Mouse (Mus musculus): ENCODE measurements around the gene Smco4. TPM values are rescaled to one million over a fixed set of nuclear protein-coding genes. Genes with fewer than 3 reads are reported as not detected.

Smco4 gene
- total and polyA plus RNA-seq, 3 experiments, result not detected

DNA sequence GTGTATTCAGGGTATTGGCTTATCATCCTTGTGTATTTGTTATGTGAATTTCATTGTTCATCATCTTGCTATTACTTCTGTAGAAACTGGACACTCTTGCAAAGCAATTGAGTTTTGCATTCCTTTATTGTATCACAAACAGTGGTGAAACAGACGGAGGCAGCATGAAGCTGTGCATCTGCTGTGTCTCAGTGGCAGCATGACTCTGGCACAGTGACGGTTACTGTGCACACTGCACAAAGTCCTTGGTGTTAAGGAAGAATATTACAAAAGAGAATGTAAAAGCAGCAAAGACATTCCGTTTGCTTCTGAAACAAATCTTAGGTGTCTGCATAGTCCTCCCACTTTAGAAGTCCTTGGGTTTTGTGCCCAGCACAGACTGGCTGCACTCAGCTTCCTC is 67.2 kb downstream of the Smco4 start:
- Histone ChIP-seq H3K4me1 (ENCODE audit: control insufficient read depth in 1 of 2, insufficient read depth in 2 of 2, low read length in 2 of 2) (no peaks in the 10 kb centered on the region), H3K9ac (ENCODE audit: control insufficient read depth, low read depth, low read length, poor library complexity, severe bottlenecking) (no peak overlapping the region), H3K9me3 (replicated peaks; ENCODE audit: insufficient read depth, low read length) (no peaks in the 10 kb centered on the region), H3K27me3 (ENCODE audit: control insufficient read depth in 1 of 2, insufficient read depth in 2 of 2, low read length in 2 of 2) (no peaks in the 10 kb centered on the region), H3K4me3 (ENCODE audit: control insufficient read depth in 1 of 2, insufficient read depth in 1 of 2, low read depth in 2 of 2, low read length in 2 of 2) (no peak overlapping the region), H3K79me2 (ENCODE audit: control insufficient read depth, insufficient read depth, low read length, poor library complexity) (no peaks in the 10 kb centered on the region), H3K27ac (ENCODE audit: control insufficient read depth, low read depth, low read length) (no peak overlapping the region), H3K36me3 (ENCODE audit: control insufficient read depth in 1 of 2, insufficient read depth in 2 of 2, low read length in 2 of 2) (no peaks in the 10 kb centered on the region)
- DNase-seq (ENCODE audit: low read depth, low spot score), result no peak
- TF ChIP-seq MYB (IDR thresholded peaks at IDR 0.05; ENCODE audit: low read depth, low read length) (no peak), POLR2AphosphoS5 (IDR thresholded peaks at IDR 0.05; ENCODE audit: borderline replicate concordance, low read depth, low read length) (no peak), MEF2A (IDR thresholded peaks at IDR 0.05; ENCODE audit: extremely low read depth, insufficient replicate concordance, low read depth, low read length, poor library complexity, severe bottlenecking) (no peak), ELF1 (IDR thresholded peaks at IDR 0.05; ENCODE audit: low read depth, low read length) (no peak), KAT2A (conservative IDR thresholded peaks at IDR 0.05; ENCODE audit: low read depth, low read length) (no peak)

- DNase-seq (ENCODE audit: low read depth, low spot score), result no peak
- H3K9ac ChIP-seq (ENCODE audit: control insufficient read depth, low read depth, low read length, poor library complexity, severe bottlenecking), result no peak overlapping the region
- no peaks in the 10 kb centered on the region for H3K36me3 ChIP-seq (ENCODE audit: control insufficient read depth in 1 of 2, insufficient read depth in 2 of 2, low read length in 2 of 2)
- no peak overlapping the region for H3K27ac ChIP-seq (ENCODE audit: control insufficient read depth, low read depth, low read length)
- H3K4me3 ChIP-seq (ENCODE audit: control insufficient read depth in 1 of 2, insufficient read depth in 1 of 2, low read depth in 2 of 2, low read length in 2 of 2), result no peak overlapping the region
- no peaks in the 10 kb centered on the region for H3K9me3 ChIP-seq (replicated peaks; ENCODE audit: insufficient read depth, low read length)
- H3K27me3 ChIP-seq (ENCODE audit: control insufficient read depth in 1 of 2, insufficient read depth in 2 of 2, low read length in 2 of 2), result no peaks in the 10 kb centered on the region
- no peaks in the 10 kb centered on the region for H3K4me1 ChIP-seq (ENCODE audit: control insufficient read depth in 1 of 2, insufficient read depth in 2 of 2, low read length in 2 of 2)
- H3K79me2 ChIP-seq (ENCODE audit: control insufficient read depth, insufficient read depth, low read length, poor library complexity), result no peaks in the 10 kb centered on the region
- TF ChIP-seq USF1 (IDR thresholded peaks at IDR 0.05; ENCODE audit: low read depth, low read length) (no peak), NRF1 (IDR thresholded peaks at IDR 0.05; ENCODE audit: insufficient read depth, low read depth, low read length, poor library complexity, severe bottlenecking) (no peak), RCOR1 (IDR thresholded peaks at IDR 0.05; ENCODE audit: low read depth, low read length) (no peak), CHD1 (IDR thresholded peaks at IDR 0.05; ENCODE audit: low read depth, low read length) (no peak), CHD2 (IDR thresholded peaks at IDR 0.05; ENCODE audit: low read length) (no peak), SIN3A (IDR thresholded peaks at IDR 0.05; ENCODE audit: low read length) (no peak), ETS1 (IDR thresholded peaks at IDR 0.05; ENCODE audit: low read depth, low read length) (no peak), MYC (IDR thresholded peaks at IDR 0.05; ENCODE audit: low read depth, low read length) (no peak), USF2 (IDR thresholded peaks at IDR 0.05; ENCODE audit: borderline replicate concordance in 1 of 2, insufficient read depth in 1 of 2, low read depth in 1 of 2, low read length in 2 of 2) (no peak), POLR2AphosphoS2 (IDR thresholded peaks at IDR 0.05; ENCODE audit: low read length) (no peak), ELF1 (IDR thresholded peaks at IDR 0.05; ENCODE audit: low read depth, low read length) (no peak), TCF12 (IDR thresholded peaks at IDR 0.05; ENCODE audit: low read depth, low read length) (no peak), CTCF (IDR thresholded peaks at IDR 0.05 in 2 of 3, conservative IDR thresholded peaks at IDR 0.05 in 1 of 3; ENCODE audit: control insufficient read depth in 1 of 3, insufficient read depth in 1 of 3, low read depth in 2 of 3, low read length in 3 of 3, poor library complexity in 1 of 3, severe bottlenecking in 1 of 3) (no peak), NELFE (IDR thresholded peaks at IDR 0.05; ENCODE audit: low read depth, low read length) (no peak), ZKSCAN1 (IDR thresholded peaks at IDR 0.05; ENCODE audit: low read depth, low read length) (no peak)
Observed at GRCm38 (mm10) chr9:15562353-15562752, 69.1 kb downstream of the Smco4 start.

Measured in MEL (cell line).